Mouse (Mus musculus) C2C12 (cell line): Measurements from ENCODE around the gene Lrmda.

Experiments used
- CEBPB ChIP-seq: IDR thresholded peaks from one replicate; pipeline ENCODE4 v1.6.1; 2011; ENCODE audit warnings: low read depth, mild to moderate bottlenecking, control low read depth, moderate library complexity
- CTCF ChIP-seq: IDR thresholded peaks from one replicate; pipeline ENCODE4 v1.5.1; 2011; ENCODE audit not compliant: control insufficient read depth, insufficient read depth, insufficient read length
- MAX ChIP-seq: IDR thresholded peaks from one replicate; pipeline ENCODE4 v1.6.1; 2011; ENCODE audit warnings: mild to moderate bottlenecking, control low read depth
- MYOD1 ChIP-seq: IDR thresholded peaks from one replicate; pipeline ENCODE4 v1.6.1; 2011; ENCODE audit warnings: low read depth; ENCODE audit not compliant: control insufficient read depth, insufficient read length
- MYOG ChIP-seq: IDR thresholded peaks from one replicate; pipeline ENCODE4 v1.6.1; 2011; ENCODE audit not compliant: control insufficient read depth, insufficient read length; ENCODE audit errors: extremely low read depth
- USF1 ChIP-seq: IDR thresholded peaks from one replicate; pipeline ENCODE4 v1.6.1; 2011; ENCODE audit warnings: low read depth, mild to moderate bottlenecking, control low read depth, moderate library complexity

GRCm38 (mm10) chr14:22174757-22175156 is 155.2 kb downstream of the Lrmda start:
- TF ChIP-seq CTCF: no peak
- no peak for TF ChIP-seq MYOG
- no peak for TF ChIP-seq MYOD1
- no peak for TF ChIP-seq CEBPB
- no peak for TF ChIP-seq USF1
- no peak for TF ChIP-seq MAX
